Mouse (Mus musculus) heart, adult 2 months (tissue): ENCODE results near the gene Rps8.

Source experiments
- CTCF ChIP-seq: fragments of 200-600 bp; IDR thresholded peaks from 2 replicates; pipeline ENCODE4 v1.8.1; 2022; ENCODE audit warnings: antibody characterized with exemption, mild to moderate bottlenecking, moderate library complexity
- EP300 ChIP-seq: fragments of 200-500 bp; IDR thresholded peaks from 2 replicates; pipeline ENCODE4 v1.6.1; 2011; ENCODE audit warnings: low read depth, low read length, control low read depth; ENCODE audit not compliant: insufficient read depth
- POLR2A ChIP-seq: fragments of 200-500 bp; IDR thresholded peaks from 2 replicates; pipeline ENCODE4 v1.6.1; 2011; ENCODE audit warnings: mild to moderate bottlenecking, low read depth, low read length, control low read depth; ENCODE audit not compliant: insufficient read depth

GRCm38 (mm10) chr4:117131890-117132793 is 23.9 kb downstream of the Rps8 start:
- TF ChIP-seq POLR2A = no peak
- TF ChIP-seq CTCF = no peak
- TF ChIP-seq EP300 = no peak
